Mouse (Mus musculus): ENCODE measurements at regions not wholly inside any gene's neighbourhood (a gene's known extent, or its start where the extent isn't known, plus 50 kb on each side); places are given as distances from the start of the nearest gene placed in this dataset.
"Not testable (repeated sequence)": the region's sequence is repeated elsewhere in the genome, so short reads cannot be mapped to it uniquely, and the experiment has no call there.

GRCm38 (mm10) chr19:3205406-3205805 is 77.3 kb upstream of the Mrpl21 start:
- TF ChIP-seq CTCF, EP300 (IDR thresholded peaks at IDR 0.05; ENCODE audit: low read depth): not testable (repeated sequence)

All from heart, postnatal 0 days (tissue).